Mouse (Mus musculus) T-helper 17 cell (primary cell): ENCODE measurements at regions not wholly inside any gene's neighbourhood (a gene's known extent, or its start where the extent isn't known, plus 50 kb on each side); places are given as distances from the start of the nearest gene placed in this dataset.

Source experiments
- in situ Hi-C, 2 experiments: fragments of 300-600 bp; cut with MboI, MseI; formaldehyde crosslinking; loops; 1 replicate in 1 of 2; 2 replicates in 1 of 2; pipeline ENCODE4 v1.15.1; 2025; ENCODE audit warnings: high pct_unique_total_duplicates in 2 of 2

- in situ Hi-C loops, result no loop called here
Observed at GRCm38 (mm10) chr6:100176914-100177560, 110.2 kb downstream of the Rybp start.

GRCm38 (mm10) chr6:100170711-100171348 is 116.5 kb downstream of the Rybp start:
- in situ Hi-C loops, result no loop called here

DNA sequence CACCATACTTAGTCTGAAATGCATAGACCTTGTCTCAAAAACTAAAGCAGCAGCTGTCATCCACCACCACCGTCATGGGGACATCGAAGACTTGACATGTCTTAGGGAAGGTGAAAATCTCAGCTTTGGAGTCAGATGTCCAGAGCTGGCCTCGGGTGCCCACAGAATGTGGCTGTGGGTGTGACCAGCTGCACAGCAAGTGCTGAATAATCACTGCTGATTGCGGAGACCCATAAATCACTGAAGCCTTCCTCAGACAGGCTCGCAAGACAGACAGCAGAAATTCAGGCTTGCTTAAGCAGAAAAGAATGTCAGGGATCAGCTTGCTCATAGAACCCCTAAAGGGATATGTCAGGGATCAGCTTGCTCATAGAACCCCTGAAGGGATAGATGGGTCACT is 120.0 kb downstream of the Rybp start:
- in situ Hi-C loops, result no loop called here

- in situ Hi-C loops, result no loop called here
Observed at GRCm38 (mm10) chr6:100165746-100166145, 121.5 kb downstream of the Rybp start.

GRCm38 (mm10) chr6:100164162-100164561 is 123.1 kb downstream of the Rybp start:
- in situ Hi-C loops, result no loop called here

DNA sequence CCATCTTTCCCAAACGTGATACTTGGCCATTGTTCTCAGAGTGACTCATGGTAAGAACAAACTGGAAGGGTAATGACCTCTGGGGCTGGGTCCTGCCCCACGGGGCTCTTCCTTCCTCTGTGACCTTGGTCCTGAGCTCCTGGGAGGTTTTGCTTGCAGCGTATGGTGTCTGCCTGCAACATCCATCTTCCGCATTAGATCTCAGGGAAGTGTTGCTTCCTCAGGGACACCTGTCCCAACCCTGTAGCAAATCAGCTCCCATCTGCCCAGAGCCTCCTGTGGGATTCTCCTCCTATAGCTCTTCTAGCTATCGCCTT is 123.5 kb downstream of the Rybp start:
- in situ Hi-C loops, result no loop called here

DNA sequence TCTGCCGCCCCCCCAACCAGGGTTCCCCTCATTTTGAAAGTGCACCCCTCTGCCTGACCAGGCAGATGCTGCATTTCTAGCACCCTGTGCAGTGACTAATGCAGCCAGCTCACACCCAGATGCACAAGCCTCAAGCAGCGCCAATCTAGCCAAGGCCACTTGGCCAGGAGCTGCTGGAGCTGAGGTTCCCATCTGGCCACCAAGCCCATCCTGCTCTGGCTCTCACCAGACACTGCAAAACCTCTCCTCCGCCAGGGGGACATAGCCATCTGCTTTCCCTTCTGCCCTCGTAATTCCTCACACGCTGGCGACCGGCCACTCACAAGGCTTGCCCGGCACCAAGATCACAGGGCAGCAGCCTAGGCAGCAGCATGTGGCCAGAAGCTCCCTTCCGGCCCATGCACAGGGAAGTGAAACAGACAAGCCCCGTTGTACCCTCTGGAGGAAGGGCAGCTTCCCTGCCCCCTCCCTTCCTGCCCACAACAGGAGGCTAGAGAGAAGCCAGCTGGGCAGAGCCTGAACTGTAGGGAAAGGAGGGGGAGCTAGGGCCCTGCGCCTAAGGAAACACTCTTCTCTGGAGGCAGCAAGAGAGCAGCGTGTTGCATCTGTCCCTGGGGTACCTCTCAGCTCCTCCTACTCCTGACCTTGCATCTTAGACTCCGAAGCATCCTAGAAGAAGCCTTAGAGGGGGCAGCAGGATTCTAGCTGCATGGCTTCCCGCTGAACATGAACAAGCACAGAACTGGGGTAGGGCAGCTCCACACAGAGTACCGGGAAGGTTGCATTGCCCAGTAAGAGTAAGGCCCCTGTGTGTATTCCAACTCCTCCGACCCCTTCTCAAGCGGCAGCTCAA is 124.1 kb downstream of the Rybp start:
- in situ Hi-C loops, result no loop called here

DNA sequence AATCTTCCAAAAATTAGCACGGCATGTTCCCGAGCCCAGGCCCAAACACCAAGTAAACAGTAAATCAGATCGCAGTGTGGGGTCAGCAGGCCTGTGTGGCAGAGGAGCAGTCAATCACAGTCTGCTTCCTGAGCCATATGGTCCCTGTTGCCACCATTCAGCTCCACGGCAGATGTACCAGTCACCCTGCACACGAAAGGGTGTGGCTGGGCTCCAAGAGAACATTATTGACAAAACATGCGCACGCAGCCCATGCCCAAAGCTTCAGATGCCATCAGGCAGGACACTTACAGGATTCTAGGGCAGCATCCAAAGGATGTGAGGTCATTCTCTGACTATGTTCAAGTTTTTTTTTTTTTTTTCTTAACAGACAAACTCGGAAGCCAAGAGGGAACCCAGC is 126.6 kb downstream of the Rybp start:
- in situ Hi-C loops, result no loop called here

- in situ Hi-C loops, result no loop called here
Observed at GRCm38 (mm10) chr6:100159817-100160216, 127.5 kb downstream of the Rybp start.

GRCm38 (mm10) chr6:100159246-100159645 is 128.0 kb downstream of the Rybp start:
- in situ Hi-C loops, result no loop called here

DNA sequence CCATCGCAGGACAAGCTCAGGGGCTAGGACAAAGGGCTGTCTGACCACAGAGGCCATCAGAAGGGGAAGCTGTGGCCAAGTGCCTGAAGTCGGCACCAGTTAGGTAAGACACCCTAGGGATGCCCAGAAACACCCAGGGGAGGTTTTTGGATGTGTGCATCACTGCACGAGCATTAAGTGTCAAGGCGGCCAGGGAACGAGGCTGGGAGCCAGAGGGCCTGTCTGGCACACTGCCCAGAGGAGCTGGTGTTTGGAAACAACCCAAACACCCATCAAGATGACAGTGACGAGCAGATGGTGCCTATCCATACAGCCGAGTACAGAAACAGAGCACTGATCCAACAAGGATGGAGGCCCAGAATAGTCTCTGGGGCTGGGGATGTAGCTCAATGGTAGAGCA is 130.0 kb downstream of the Rybp start:
- in situ Hi-C loops, result no loop called here

GRCm38 (mm10) chr6:100156163-100156562 is 131.1 kb downstream of the Rybp start:
- in situ Hi-C loops, result no loop called here

GRCm38 (mm10) chr6:100155676-100156075 is 131.6 kb downstream of the Rybp start:
- in situ Hi-C loops, result no loop called here

- in situ Hi-C loops, result no loop called here
Observed at GRCm38 (mm10) chr6:100151447-100151846, 135.8 kb downstream of the Rybp start.

GRCm38 (mm10) chr6:100150703-100151208 is 136.5 kb downstream of the Rybp start:
- in situ Hi-C loops, result no loop called here

DNA sequence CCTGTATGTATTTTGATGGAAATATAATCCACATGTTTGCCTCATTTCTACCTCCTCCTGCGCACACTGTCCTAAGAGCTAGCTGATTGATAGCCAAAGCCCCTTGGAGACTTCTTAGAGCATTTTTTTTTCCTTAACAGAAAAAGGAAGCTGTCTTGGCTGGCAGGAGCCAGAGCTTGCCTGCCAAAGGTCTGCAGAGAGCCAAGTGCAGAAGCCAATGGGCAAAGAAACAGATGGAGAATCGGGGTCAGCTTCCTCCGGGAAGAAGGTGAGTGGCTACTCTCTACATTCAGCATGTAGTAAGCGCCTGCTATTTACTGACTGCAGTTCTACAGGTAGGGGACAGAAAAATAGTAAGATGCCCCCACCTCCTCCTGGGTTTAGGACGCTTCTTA is 137.8 kb downstream of the Rybp start:
- in situ Hi-C loops, result no loop called here

DNA sequence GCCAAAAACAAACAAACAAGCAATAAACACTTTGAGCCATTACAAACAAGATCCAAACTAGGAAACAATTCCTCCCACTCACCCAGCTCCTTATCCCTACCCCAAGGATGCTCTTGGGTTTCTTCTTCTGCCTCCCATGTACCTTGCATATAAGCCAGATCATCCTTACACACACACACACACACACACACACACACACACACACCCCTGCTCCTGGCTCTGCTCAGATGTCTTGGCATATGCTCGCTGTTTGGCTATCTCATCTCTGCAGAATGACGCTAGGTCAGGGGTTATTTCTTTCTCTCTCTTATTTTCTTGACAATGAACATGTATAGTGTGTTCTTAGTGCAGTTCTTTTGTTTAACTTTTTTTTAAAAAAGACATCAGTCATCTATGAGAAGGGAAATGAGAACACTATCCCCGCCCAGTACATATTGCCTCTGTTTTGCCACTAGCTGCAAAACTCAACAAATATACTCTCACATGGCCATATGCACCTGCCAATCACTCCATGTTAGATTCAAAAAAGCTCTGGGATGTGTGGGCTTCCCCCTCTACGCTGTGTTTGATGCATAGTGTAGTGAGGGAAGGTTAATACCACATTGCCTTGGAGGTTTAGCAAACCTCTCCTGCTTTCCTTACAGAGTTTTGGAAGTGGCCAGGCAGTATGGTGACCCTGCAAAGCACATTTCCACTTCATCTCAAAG is 138.4 kb downstream of the Rybp start:
- in situ Hi-C loops, result no loop called here

DNA sequence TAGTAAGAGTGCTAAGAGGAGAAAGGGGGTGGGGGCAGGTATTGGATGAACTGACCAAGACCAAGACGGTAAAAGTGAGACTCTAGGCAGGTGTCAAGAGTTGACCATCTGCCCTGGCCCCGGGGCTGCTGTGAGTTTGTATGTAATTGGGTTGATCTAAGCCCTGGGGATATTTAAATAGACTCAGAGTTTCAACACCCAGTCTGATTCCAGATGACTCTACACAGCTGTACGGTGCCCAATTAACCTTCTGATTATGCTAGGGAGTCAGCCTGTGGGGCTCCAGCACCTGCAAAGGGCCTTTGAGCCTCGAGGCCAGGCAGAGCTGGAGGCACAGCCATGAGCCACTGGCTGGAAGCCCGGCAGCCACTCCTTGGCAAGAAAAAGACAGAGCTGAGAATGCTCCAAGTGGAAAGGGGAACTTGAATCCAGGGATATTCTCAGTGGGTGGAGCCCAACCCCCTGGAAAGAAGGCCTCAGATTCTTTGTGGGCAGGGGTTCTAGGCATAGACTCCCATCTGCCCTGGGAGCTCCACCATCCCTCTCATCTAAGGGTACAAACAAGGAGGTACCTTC is 140.8 kb downstream of the Rybp start:
- in situ Hi-C loops, result no loop called here

GRCm38 (mm10) chr6:100145869-100146268 is 141.4 kb downstream of the Rybp start:
- in situ Hi-C loops, result no loop called here

- in situ Hi-C loops, result no loop called here
Observed at GRCm38 (mm10) chr6:100144544-100145287, 142.6 kb downstream of the Rybp start.
